Mouse (Mus musculus) v-Abl transformed pro-B cells (cell line): Measurements from ENCODE around the gene Wsb2.

ENCODE experiments used
- in situ Hi-C, 2 experiments: fragments of 400-800 bp; cut with MboI; formaldehyde crosslinking; loops; one replicate each; pipeline ENCODE4 v1.15.1; 2025; ENCODE audit not compliant: unreplicated experiment in 2 of 2

The Wsb2 gene

DNA sequence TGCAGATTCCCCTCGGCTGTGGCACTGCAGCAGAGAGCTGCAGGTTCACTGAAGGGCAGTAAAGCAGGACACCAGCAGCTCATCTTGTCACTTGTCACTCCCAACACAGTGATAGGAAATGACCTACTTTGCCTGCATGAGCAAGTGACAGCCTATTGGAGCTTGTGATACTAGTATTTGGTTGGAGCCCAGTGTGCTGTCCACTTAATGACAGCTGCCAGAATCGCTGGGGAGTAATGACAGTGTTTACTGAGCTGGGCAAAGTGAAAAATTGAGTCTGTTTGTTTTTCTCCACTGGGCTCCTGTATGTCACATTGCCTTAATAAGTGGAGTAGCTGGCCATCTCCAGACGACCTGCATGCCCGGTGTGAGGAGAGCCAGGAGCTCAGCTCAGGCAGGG is 23.1 kb downstream of the Wsb2 start:
- in situ Hi-C loops: loop anchor here (25.0 kb wide), 1 partner anchor 1718 kb away; no protein-coding TSS in a partner anchor

DNA sequence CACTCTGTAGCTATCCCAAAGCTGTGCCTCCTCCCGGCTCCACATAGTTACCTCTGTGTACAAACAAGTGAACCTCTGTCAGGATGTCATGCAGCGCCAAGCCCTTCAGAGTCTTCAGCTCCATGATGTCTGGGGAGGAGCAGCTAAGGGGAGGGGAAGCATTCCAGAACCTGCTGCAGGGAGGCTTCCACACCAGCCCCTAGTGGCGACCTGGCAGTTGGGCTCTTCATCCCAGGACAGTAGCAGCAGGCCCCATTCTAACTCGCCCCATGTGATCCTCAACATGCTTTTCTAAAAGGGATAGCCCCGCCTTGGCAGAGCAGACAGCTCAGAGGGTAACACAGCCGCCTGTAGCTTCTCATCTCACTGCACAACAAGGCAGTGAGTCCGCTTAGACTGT is 24.7 kb downstream of the Wsb2 start:
- in situ Hi-C loops: loop anchor here (25.0 kb wide), 1 partner anchor 1719 kb away; no protein-coding TSS in a partner anchor

DNA sequence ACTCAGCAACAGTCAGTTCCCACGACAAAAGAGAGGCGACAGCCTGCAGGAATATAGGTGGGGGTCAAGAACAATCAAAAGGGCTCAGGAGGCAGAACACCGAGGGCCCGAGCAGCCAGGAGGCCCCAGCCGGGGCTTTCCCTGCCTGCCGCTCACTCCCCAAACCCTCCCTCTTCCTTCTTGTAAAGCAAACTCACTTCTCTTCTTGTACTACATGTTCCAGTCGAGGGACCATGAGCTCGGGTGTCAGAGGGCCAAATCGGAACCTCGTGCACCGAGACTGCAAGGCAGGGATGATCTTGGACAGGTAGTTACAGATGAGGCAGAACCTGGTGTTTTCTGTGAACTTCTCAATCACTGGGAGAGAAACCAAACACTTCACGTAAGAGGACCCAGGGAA is 26.1 kb downstream of the Wsb2 start:
- in situ Hi-C loops: loop anchor here (25.0 kb wide), 1 partner anchor 1721 kb away; no protein-coding TSS in a partner anchor

- in situ Hi-C loops: loop anchor here (25.0 kb wide), 1 partner anchor 1726 kb away; no protein-coding TSS in a partner anchor
Observed at GRCm38 (mm10) chr5:117388296-117388751, 31.2 kb downstream of the Wsb2 start.

GRCm38 (mm10) chr5:117388877-117389276 is 31.8 kb downstream of the Wsb2 start, which contains the start of gene Rfc5:
Gene Rfc5 (minus strand): TSS chr5:117389047.
- in situ Hi-C loops: loop anchor here (25.0 kb wide), 1 partner anchor 1727 kb away; no protein-coding TSS in a partner anchor

GRCm38 (mm10) chr5:117390895-117391294 is 33.8 kb downstream of the Wsb2 start:
- in situ Hi-C loops: loop anchor here (10.0 to 25.0 kb wide), 2 partner anchors 1366 to 1729 kb away; partner anchors contain the start of gene Prkab1 (in 1 of the 2)

DNA sequence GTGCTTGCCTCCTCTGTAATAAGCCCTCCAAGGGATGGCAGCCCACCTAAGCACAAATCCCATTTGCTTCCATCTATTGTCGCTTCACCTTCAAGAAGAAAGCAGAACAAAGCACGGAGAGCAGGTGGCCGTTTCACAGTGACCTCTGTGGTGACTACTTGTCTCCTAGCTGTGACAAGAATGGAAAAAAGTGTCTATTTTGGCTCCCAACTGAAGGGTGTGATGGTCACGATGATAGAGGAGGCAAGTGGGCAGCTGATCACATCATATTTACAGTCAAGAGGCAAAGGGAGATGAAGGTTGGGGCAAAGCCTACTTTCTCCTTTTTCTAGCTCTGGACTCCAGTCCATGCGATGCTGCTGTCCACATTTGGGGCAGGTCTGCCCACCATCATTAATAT is 38.7 kb downstream of the Wsb2 start:
- in situ Hi-C loops: loop anchor here (10.0 to 25.0 kb wide), 2 partner anchors 1371 to 1734 kb away; partner anchors contain the start of gene Prkab1 (in 1 of the 2)

DNA sequence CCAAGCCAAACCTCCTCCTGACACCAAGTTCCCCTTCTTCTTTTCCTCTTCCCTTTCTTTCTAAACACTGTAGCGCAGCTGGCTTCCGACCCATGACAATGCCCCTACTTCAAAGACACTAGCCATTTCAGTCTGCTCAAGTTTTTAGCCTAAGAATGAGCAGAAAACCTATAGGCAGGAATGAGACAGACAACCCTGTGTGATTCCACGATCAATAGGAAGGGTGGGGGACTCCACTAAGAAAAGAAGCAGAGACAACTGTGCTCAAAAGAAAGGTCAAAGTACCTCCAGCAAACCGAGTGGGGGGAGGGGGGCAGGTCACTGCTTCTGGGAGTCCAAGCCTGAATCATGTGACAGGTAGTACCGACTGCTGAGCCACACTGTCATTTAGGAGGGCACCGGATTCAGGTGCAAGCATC is 39.5 kb downstream of the Wsb2 start:
- in situ Hi-C loops: loop anchor here (10.0 to 25.0 kb wide), 2 partner anchors 1372 to 1734 kb away; partner anchors contain the start of gene Prkab1 (in 1 of the 2)

- in situ Hi-C loops: loop anchor here (10.0 to 25.0 kb wide), 2 partner anchors 1373 to 1735 kb away; partner anchors contain the start of gene Prkab1 (in 1 of the 2)
Observed at GRCm38 (mm10) chr5:117397371-117397770, 40.3 kb downstream of the Wsb2 start.

GRCm38 (mm10) chr5:117398007-117398550 is 41.0 kb downstream of the Wsb2 start:
- in situ Hi-C loops: loop anchor here (10.0 to 25.0 kb wide), 2 partner anchors 1373 to 1736 kb away; partner anchors contain the start of gene Prkab1 (in 1 of the 2)

DNA sequence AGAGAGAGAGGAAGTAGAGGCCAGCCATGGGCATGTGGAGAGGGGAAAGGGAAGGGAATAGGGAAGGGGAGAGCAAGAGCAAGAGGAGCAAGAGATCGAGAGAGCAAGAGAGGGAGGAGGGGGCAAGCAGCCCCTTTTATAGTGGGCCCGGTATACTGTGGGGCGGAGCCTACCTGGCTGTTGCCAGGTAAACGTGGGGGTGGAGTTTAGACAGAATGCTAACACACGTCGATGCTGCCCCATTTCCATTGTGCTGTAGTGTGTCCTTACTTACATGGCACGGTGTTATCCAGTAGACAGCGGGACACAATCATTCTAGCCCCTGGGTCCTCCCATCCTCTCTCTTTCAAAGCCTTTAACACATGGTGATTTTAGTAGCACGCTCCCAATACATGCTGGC is 42.2 kb downstream of the Wsb2 start:
- in situ Hi-C loops: loop anchor here (10.0 to 25.0 kb wide), 2 partner anchors 1374 to 1737 kb away; partner anchors contain the start of gene Prkab1 (in 1 of the 2)

GRCm38 (mm10) chr5:117403609-117404008 is 46.5 kb downstream of the Wsb2 start:
- in situ Hi-C loops: loop anchor here in 1 of 2 experiments (10.0 kb wide), 1 partner anchor 289 kb away; the partner anchor contains the start of gene Suds3

GRCm38 (mm10) chr5:117404671-117405070 is 47.6 kb downstream of the Wsb2 start:
- in situ Hi-C loops: loop anchor here (5.0 to 10.0 kb wide), 3 partner anchors 97 to 290 kb away; partner anchors contain the start of gene Suds3 (in 2 of the 2)

GRCm38 (mm10) chr5:117408216-117408615 is 51.1 kb downstream of the Wsb2 start:
- in situ Hi-C loops: loop anchor here (5.0 to 10.0 kb wide), 3 partner anchors 101 to 293 kb away; partner anchors contain the start of gene Suds3 (in 2 of the 2)

- in situ Hi-C loops: loop anchor here (5.0 to 10.0 kb wide), 3 partner anchors 102 to 295 kb away; partner anchors contain the start of gene Suds3 (in 2 of the 2)
Observed at GRCm38 (mm10) chr5:117409369-117409768, 52.3 kb downstream of the Wsb2 start.

DNA sequence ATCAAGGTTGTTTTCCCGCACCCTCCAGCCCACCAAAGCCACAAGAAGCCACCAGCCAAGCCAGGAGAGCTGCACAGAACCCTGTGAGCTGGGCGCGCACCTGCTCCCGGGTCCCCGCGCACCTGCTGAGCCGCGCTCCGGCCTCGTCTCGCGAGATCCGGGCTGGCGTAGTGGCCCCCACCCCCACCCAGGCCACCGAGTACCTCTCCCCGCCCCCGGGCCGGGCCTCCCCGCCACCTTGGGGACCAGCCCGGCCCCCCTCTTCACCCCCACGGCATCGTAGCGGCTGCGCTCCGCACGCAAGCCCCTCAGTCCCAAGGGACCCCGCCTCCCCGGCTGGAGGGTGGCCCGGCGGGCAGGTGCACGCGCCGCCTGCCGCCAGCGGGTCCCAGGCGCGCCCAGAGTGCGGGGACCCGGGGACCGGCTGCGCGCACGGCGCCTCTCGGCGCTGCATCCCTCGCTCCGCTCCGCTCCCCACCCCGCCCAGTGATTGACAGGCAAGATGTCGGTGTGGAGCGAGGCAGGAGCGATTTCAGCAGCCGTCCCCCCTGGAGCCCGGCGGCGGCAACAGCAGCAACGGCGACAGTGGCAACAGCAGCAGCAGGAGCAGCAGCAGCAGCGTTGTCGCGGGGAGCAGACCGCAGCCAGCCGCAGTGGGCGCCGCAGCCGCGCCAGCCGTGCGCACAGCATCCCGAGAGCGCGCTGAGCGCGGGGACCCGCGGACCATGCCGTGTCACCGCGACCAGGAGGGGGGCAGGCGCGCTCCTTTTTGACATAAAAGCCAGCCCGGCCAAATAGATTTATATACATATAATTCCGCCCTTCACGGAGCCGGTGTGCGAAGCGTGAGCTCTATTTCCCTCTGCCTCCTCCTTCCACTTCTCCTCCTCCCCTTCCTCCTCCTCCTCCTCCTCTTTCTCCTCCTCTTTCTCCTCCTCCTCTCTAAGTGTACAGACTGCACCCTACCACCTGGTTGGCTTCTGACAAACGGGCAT is 56.7 kb downstream of the Wsb2 start, which contains the start of gene Ksr2:
Ksr2 (plus strand) TSS at position 494 of the 995 bp plus-strand sequence.
- in situ Hi-C loops: no loop called here

- in situ Hi-C loops: no loop called here
Observed at GRCm38 (mm10) chr5:117414611-117415010, 57.5 kb downstream of the Wsb2 start.

- in situ Hi-C loops: no loop called here
Observed at GRCm38 (mm10) chr5:117415011-117415912, 58.2 kb downstream of the Wsb2 start.

- in situ Hi-C loops: no loop called here
Observed at GRCm38 (mm10) chr5:117417442-117417841, 60.3 kb downstream of the Wsb2 start.
